Mouse (Mus musculus): ENCODE measurements around the gene Hist1h2ak. TPM values are rescaled to one million over a fixed set of nuclear protein-coding genes. Genes with fewer than 3 reads are reported as not detected.

The Hist1h2ak gene
- total and polyA plus RNA-seq, 3 experiments: 6.2 to 1,125 (median 16.6) TPM

DNA sequence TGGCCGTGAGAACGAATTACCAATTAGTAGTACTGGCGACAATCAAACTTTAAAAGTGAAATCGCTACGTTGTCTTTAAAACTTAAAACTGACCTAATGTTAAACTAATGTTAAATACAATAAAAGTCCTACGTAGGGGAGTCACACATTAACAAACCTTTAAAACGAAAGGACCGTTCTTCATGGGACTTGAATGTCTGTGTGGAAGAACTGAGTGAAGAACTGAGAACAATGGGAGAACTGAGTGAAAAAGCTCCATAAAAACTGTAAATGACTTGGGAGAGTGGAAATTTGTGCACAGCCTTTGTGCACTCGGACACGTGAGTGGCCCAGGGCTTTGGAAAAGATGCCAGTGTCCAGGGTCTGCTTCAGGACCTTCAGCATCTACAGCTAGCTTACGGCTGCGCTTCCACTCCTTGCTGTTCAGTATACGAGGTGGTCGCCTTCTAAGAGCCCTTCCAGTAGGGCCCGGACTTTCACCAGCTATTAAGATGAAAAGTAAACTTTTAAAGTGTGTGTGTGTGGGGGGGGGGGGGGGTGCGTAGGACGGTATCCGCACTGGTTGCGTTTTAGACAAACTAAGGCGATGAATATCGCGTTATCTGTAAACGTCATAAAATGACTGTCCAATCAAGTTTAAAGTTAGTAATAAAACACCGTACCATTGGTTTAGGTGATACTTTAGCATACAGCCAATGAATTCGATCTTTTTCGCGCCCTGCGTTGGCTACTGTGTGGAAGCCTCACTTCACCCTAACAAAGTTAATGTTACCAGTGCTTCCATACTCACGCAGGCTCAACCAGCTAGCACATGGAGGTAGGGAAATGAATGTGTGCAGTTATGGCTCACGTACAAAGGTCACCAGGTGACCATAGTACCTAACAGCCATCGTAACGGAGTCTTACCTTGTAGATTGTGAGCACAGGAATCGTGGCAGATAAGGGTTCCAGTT, 25.5 kb upstream of the Hist1h2ak start (continued):
- TF ChIP-seq EP300 (IDR thresholded peaks at IDR 0.05; ENCODE audit: low read length) (no peak), POLR2A (IDR thresholded peaks at IDR 0.05; ENCODE audit: low read depth, low read length) (peak; percentile 78), USF2 (conservative IDR thresholded peaks at IDR 0.05; ENCODE audit: low read depth, low read length) (no peak), UBTF (IDR thresholded peaks at IDR 0.05; ENCODE audit: low read depth, low read length) (no peak; the same call in 1 of the 2 replicates), JUN (IDR thresholded peaks at IDR 0.05; ENCODE audit: insufficient read depth, low read depth, low read length) (no peak), MEF2A (IDR thresholded peaks at IDR 0.05; ENCODE audit: borderline replicate concordance, low read depth, low read length) (peak; percentile 58; the same call in 1 of the 2 replicates), TBP (conservative IDR thresholded peaks at IDR 0.05; ENCODE audit: low read depth, low read length) (peak; percentile 76; the same call in 1 of the 2 replicates), E2F4 (IDR thresholded peaks at IDR 0.05; ENCODE audit: insufficient replicate concordance, low read depth, low read length) (peak; percentile 97), IRF4 (IDR thresholded peaks at IDR 0.05; ENCODE audit: low read depth, low read length) (0 out of 2 replicates have a peak, but pooled peaks have one; percentile 28), ETS1 (conservative IDR thresholded peaks at IDR 0.05; ENCODE audit: low read depth, low read length) (0 out of 2 replicates have a peak, but pooled peaks have one; percentile 6), KAT2A (IDR thresholded peaks at IDR 0.05; ENCODE audit: insufficient replicate concordance, low read length) (0 out of 2 replicates have a peak, but pooled peaks have one; percentile 46), JUND (conservative IDR thresholded peaks at IDR 0.05; ENCODE audit: low read depth, low read length) (no peak)

DNA sequence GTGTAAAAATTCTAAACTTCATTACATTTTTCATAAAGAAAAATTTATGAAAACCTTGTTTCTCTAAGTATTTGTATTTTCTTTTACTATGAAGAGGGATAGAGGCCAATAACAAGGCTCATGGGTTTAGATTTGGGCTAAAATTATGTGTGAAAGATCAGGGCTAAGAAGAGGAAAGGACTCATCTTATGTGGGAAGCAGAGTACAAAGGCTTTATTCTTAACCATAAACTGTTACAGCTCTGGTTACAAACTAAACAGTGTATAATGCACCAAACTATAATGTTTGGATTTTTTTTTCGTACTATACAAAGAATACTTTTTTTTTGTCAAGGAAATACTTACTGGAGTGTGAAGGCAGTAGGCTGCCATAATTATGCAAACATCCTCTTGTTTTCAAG, 2.1 kb upstream of the Hist1h2ak start:
- no peaks in the 10 kb centered on the region for H3K36me3 ChIP-seq (replicated peaks in 1 of 2; ENCODE audit: control insufficient read depth in 1 of 2, insufficient read depth in 1 of 2, low read length in 1 of 2)
- H3K79me2 ChIP-seq (replicated peaks; ENCODE audit: control insufficient read depth, extremely low read depth, insufficient read depth, poor library complexity, severe bottlenecking): no peaks in the 10 kb centered on the region
- H3K27me3 ChIP-seq (replicated peaks): no peaks in the 10 kb centered on the region
- DNase-seq (ENCODE audit: extremely low read depth): no peak
- H3K9me3 ChIP-seq (replicated peaks; ENCODE audit: low read length): no peaks in the 10 kb centered on the region
- H3K27ac ChIP-seq (ENCODE audit: insufficient read depth, low read depth): no peak overlapping the region
- H3K4me3 ChIP-seq (replicated peaks in 1 of 3; ENCODE audit: low read depth in 2 of 3, low read length in 2 of 3, poor library complexity in 1 of 3): no peak overlapping the region
- peaks cover 0 to 26% of the 10 kb centered on the region in 2 experiments; a peak in 2 of 4 replicates for H3K4me1 ChIP-seq (ENCODE audit: control insufficient read depth in 1 of 2, insufficient read depth in 2 of 2)
- H3K4me2 ChIP-seq (ENCODE audit: insufficient read depth, low read depth, poor library complexity, severe bottlenecking): no peak overlapping the region
- in situ Hi-C loops (cut with MboI; ENCODE audit: low pct_ligation_motif_present, low pct_unique_long_range_greater_than_20kb, low sequenced_read_pairs): no loop called here
- dilution Hi-C loops (cut with MboI; ENCODE audit: extremely low pct_ligation_motif_present, extremely low pct_unique_long_range_greater_than_20kb, low sequenced_read_pairs): no loop called here
- H3K9ac ChIP-seq (ENCODE audit: insufficient read depth, low read depth): no peak overlapping the region
- TF ChIP-seq POLR2A (IDR thresholded peaks at IDR 0.05; ENCODE audit: low read depth, low read length) (no peak), ZNF384 (IDR thresholded peaks at IDR 0.05; ENCODE audit: low read depth, low read length) (peak; percentile 12; the same call in 1 of the 2 replicates), JUND (conservative IDR thresholded peaks at IDR 0.05; ENCODE audit: low read depth, low read length) (no peak), ZMIZ1 (IDR thresholded peaks at IDR 0.05; ENCODE audit: low read depth, low read length) (0 out of 2 replicates have a peak, but pooled peaks have one; percentile 31), USF1 (IDR thresholded peaks at IDR 0.05; ENCODE audit: low read depth, low read length) (no peak), TBP (conservative IDR thresholded peaks at IDR 0.05; ENCODE audit: low read depth, low read length) (peak; percentile 61; the same call in 1 of the 2 replicates)

Data from CH12.LX (cell line).